11 mouse cellular contexts compared by ENCODE assay signal in genomic region chr2:38403231-38403630, GRCm38 (mm10).
DNase-seq lines count a peak whose midpoint lies in the region; ATAC-seq lines count a peak whose summit lies in the region.
"Had no signal": no experiment of that assay in that cellular context is flagged by ENCODE, and none has a peak within 500 bp of the region (broad histone marks: within the 10 kb centered on the region; RNA-seq: fewer than 3 reads in every experiment).

No protein-coding gene starts in this region.

- no peak for ATAC-seq in erythroblast, adult 5-6 weeks (replicated peaks; ENCODE audit: low FRiP score, poor library complexity, severe bottlenecking)

- intact Hi-C loops in left cerebral cortex, postnatal 4 days (cut with DNase I): no loop called here
- intact Hi-C loops in left cerebral cortex, postnatal 10 days (cut with DNase I): no loop called here

- DNase-seq in left cerebral cortex, adult 11 months (ENCODE audit: low spot score): peak; percentile 71
- no peak for DNase-seq in left cerebral cortex, postnatal 4 days
- DNase-seq in frontal cortex, postnatal 25 days (ENCODE audit: low spot score in 2 of 2): peak; percentile 54 to 57
- peak; percentile 46 to 82 for DNase-seq in left cerebral cortex, postnatal 10 days (ENCODE audit: extremely low spot score in 1 of 2, low spot score in 2 of 2)
- DNase-seq in skeletal muscle tissue, adult 2 months (ENCODE audit: low read depth, low spot score): peak; percentile 78
- DNase-seq in spleen, adult 18-20 months: no peak
- DNase-seq in neural tube, embryonic 10.5 days (ENCODE audit: extremely low spot score, low spot score): no peak
- DNase-seq: heart, postnatal 10 days; kidney, adult 18-20 months; lung, postnatal 14 days had no signal

Comparison
In these comparisons a context has a peak if more than half of its experiments do, and no peak if none do; other contexts are left out.
1. DNase-seq: peak in left cerebral cortex, adult 11 months (single experiment), frontal cortex, postnatal 25 days (2 of 2), left cerebral cortex, postnatal 10 days (2 of 2) and skeletal muscle tissue, adult 2 months (single experiment); none in left cerebral cortex, postnatal 4 days (single experiment), spleen, adult 18-20 months (0 of 2) and neural tube, embryonic 10.5 days (single experiment).